Mouse (Mus musculus) cerebellum, postnatal 10 days (tissue): Measurements from ENCODE around the gene Map4k5.

Source experiments
- DNase-seq, 2 experiments: peaks; one replicate each; pipeline ENCODE4 v3.0.0; 2021; ENCODE audit warnings: mixed read lengths in 2 of 2

Gene Map4k5

GRCm38 (mm10) chr12:69838376-69838775 lies 54.6 kb downstream of the Map4k5 start:
- DNase-seq, result no peak

GRCm38 (mm10) chr12:69833982-69834604 lies 58.9 kb downstream of the Map4k5 start:
- DNase-seq, result no peak

- no peak for DNase-seq
Measured at GRCm38 (mm10) chr12:69831239-69831910, 61.6 kb downstream of the Map4k5 start.

DNA sequence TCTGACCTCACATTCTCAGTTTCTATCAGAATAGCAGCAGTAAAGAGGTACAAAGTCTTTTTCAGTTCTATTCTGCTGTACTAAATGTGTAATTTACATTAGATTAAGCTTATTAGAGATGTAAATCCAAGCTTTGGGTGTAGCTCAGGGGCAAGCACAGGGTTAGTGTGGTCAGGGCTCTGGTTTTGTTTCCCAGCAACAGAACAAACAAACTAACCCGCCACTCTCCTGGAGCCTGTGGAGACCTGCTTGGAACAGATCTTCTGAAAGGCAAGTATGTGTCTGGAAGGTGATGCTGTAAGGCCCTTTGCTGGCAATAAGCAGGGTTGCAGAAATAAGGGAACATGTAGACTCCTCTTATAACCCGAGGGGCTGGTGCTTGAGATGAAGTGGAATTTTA lies 64.8 kb downstream of the Map4k5 start:
- DNase-seq, result no peak

DNA sequence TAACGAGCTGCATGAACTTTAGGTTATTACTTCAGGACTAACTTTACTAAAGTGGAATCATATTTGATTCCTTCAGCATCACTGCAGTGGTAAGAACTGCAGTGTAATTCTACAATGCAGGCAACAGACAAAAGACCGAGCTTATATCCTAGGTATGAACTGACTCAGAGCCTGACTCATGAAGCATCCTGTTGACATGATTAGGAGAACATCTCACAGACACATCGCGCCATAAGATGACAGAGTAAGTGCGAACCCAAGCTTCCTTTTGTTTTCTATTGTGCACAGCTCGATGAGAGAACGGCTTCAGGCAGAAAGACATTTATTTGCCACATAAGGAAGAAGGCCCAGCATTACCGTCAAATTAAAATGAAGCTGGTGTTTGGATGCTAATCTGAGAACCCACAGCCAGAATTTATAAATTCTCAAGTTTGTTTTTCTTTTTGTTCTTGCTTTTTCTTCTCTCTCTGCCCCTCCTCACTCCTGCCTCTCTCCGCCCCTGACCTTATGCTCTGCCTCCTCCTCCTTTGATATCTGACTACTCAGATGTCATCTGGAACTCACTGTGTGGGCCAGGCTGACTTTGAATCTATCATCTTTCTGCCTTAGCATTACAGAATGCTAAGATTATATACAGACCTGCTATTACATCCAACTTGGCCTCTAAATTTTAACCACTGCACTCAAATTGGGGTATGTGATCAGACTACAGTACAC lies 68.0 kb downstream of the Map4k5 start:
- DNase-seq, result no peak

- DNase-seq, result peak; percentile 15 to 23
Measured at GRCm38 (mm10) chr12:69814272-69814671, 78.7 kb downstream of the Map4k5 start.

GRCm38 (mm10) chr12:69813596-69813995 lies 79.4 kb downstream of the Map4k5 start:
- no peak for DNase-seq

GRCm38 (mm10) chr12:69812986-69813385 lies 80.0 kb downstream of the Map4k5 start:
- DNase-seq, result no peak

DNA sequence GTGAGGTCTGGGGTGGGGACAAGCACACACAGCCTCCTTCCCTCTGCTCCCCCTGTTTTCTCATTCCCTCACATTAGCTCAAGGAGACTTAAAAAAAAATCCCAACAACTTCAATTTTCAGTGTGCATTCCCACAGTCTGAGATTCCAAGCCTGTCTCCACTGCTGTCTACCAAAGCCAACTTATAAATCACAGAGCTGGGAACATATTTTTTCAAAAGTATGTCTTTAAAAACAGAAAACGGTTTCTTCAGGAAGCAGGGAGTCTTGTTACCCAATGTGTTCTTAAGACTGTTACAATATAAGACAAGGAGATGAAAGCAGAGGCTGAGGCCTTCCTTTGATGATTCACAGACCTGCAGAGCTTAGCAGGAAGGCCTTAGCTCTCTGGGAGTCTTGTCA lies 81.0 kb downstream of the Map4k5 start:
- no peak for DNase-seq

- no peak for DNase-seq
Measured at GRCm38 (mm10) chr12:69809439-69809838, 83.6 kb downstream of the Map4k5 start.

DNA sequence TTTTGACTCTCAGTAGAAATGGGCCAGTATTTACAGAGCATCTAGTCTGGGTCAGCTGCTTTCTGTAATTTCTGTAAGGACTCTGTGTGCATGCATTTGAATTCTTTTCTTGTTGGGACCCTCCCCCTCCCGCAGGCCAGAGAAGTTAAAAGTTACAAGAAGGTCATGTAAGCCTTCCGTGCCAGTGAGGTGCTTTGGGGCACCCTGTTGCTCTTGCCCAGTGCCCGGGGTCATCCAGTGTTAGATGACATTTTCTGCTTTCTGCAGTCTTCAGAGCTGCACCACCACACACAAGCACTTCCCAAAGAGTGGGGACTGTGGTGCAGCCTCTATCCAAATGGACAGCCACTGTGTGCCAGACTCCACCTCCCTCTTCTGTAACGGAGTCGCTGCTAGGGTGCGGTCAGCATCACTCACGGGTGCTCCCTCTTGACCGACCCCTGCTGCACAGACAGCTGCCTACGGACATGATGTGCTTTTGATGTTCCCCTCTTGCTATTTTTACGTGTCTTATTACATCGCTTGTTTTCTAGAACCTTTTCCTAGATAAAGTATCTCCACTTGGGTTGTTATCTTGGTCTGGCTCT lies 85.5 kb downstream of the Map4k5 start:
- DNase-seq, result no peak

DNA sequence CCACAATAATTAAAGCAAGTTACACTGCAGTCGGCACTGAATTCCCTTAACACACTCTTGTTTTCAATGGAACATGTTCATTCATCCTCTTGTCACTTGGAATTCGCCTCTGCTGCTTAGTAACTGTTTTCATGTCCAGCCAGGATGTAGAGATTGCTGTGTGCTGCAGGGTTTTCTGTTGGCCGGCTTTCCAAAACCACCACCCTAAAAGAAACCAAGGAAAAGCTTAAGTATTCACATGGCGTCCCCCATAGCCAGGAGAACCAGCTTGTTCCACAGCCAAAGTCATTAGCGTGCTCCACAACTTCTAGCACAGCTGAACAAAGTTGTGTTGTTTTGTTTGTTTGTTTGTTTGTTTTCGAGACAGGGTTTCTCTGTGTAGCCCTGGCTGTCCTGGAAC lies 87.9 kb downstream of the Map4k5 start:
- DNase-seq, result no peak

DNA sequence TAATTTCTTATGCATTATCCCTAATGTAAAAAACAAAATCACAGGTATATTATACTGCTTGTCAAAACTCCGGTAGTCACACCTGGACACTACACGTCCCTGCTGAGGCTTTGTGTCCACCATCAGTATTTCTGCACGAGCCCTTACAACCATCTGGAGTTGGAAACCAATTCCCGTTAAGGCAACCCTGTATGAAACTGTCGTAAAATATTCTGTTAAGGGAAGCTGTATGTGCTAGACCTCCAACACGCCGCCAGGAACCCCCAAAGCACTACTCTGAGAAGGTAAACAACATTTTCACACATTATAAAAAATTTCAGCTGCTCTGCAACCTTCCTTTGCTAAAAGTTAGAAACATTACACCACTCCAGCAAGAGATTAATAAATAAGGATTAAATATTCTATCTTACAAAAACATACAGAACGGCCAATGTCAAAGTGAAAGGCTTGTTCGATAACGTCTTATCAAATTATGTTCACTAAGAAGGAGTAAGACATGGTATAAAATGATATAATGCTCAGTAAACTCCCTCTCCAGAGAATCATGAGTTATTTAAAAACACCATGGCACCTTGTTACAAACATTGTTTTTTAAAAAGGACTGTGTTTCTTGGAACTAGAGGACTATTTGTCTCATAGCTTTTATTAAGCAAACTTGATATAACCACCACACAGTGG lies 88.5 kb downstream of the Map4k5 start:
- DNase-seq, result no peak

- no peak for DNase-seq
Measured at GRCm38 (mm10) chr12:69803196-69803595, 89.8 kb downstream of the Map4k5 start.

- DNase-seq, result no peak
Measured at GRCm38 (mm10) chr12:69800586-69800985, 92.4 kb downstream of the Map4k5 start.

GRCm38 (mm10) chr12:69796311-69796710 lies 96.7 kb downstream of the Map4k5 start:
- DNase-seq, result no peak

DNA sequence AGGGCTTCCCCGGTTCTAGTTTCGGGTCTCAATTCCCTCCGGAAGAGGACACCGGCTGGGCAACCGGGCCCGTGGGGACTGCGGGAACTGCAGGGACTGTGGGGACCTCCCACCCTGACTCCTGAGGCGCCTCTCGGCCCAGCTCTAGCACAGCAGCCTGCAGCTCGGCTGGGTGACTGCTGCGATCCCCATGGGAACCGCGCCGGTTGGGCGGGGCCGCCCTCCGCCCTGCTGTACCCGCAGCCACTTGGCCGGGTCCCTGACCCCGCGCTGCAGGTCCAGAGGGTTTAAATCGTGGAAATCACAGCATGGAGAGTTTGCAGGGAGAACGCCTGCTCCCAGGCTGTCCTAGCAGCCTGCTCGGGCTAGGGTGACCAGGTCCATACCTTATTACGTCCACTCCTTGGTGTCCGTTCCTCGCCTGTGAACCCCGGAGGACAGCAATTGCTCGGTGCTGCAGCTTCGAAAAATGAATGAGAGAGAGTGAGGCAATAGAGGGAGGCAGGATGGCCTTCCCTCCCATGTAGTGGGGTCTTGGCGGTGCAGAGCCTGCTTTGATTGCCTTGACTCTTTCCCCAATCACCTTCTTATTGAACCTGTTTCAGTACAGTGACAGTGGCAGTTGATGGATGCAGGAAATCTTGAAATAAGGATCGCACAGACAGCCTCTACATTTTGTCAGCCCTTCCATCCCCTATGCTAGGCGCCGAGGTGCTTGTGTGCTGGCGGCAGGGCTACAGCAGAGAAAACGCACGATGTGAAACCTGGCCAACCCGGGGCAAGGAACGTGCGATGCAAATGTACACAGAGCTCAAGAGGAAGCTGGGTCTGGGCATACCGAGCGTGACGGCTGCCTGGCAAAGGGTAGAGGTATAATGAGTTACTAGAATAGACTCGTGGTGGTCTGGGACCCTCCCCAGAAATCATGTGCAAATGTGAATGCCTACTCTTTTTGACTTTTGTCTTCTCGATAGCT lies 102.2 kb downstream of the Map4k5 start, which contains the start of gene Cdkl1:
Cdkl1 (minus strand) TSS at position 738 of the 976 bp plus-strand sequence.
- DNase-seq, result peak; percentile 74

DNA sequence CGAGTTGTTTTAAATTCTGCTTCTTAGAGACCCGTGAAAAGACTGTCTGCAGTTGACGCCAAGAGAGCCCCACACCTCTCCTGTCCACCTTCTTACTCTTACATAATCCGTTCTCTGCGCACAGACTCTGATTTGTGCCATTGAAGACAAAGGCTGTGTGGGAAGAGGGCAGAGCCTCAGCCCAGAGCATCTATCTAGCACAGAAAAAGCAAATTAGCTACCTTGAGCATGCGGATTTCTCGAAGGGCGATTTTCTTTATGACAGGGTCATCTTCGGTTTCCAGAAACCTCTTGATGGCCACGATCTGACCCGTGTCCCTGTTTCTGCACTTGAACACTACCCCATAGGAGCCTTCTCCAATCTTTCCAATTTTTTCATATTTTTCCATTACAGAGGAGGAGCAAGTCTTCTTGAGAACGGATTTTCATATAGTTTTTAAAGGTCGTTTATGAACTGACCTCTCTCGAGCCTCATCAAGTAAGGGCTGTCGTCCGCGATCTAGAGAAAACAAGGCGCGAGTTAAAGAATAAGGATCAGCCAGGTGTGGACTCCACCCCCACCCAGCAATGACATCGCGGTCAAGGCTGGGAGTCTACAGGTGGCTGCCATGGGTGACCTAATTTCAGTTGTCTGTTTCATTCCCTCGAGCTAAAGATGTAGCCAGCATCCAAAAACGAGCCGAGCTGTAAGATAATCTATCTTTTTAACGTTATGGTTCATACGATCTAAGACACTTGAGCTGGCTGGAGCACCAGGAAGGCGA lies 103.1 kb downstream of the Map4k5 start:
- DNase-seq, result peak; percentile 48 to 62

DNA sequence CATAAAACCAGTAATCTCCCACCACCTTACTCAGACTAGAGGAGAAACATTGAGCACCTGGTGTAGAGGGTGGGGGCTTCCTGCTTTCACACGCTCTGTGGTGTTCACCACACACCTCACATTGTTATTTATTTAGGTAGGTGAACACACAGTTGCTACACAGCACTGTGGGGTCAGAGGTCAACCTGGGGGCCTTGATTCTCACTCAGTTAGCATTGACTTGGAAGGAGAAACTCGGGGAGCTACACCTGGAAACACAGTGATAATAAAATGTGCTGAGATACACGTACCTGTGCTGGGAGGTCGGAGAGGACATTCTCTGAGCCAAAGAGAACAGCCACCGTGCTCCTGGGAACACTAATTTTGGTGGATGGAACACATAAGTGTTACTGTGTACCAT lies 104.6 kb downstream of the Map4k5 start:
- DNase-seq, result no peak

DNA sequence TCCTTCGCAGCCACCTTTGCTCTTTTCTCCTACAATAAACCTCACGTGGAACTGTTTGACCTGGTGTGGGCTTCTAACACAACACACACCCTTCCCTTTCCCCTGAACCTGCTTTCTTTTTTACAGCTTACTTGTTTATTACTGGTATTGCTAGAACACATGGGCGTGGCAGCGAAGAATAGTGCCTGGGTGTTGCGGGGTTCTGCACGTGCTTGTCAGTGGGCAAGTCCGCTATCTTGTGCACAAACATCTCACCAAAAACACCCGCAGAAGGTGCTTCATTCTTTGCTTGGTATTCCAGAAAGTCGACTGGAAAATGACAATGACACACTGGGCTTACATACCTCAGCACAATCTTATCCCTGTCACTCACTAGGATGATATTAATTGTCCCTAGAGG lies 107.5 kb downstream of the Map4k5 start:
- no peak for DNase-seq
